Mouse (Mus musculus): ENCODE measurements at regions not wholly inside any gene's neighbourhood (a gene's known extent, or its start where the extent isn't known, plus 50 kb on each side); places are given as distances from the start of the nearest gene placed in this dataset.

- no peak overlapping the region for H3K27ac ChIP-seq (ENCODE audit: insufficient read depth, low read length)
- H3K27me3 ChIP-seq (ENCODE audit: control insufficient read depth, insufficient read depth, low read length) = no peaks in the 10 kb centered on the region
- no peak overlapping the region for H3K4me3 ChIP-seq (replicated peaks; ENCODE audit: insufficient read depth, low read depth, low read length)
- 83% methylated on average over 5 of the region's 5 CpGs for WGBS
- DNase-seq = no peak
- no peak for TF ChIP-seq CTCF (IDR thresholded peaks at IDR 0.05; ENCODE audit: borderline replicate concordance, insufficient read depth, low read depth, low read length)
- no peak for TF ChIP-seq POLR2A (IDR thresholded peaks at IDR 0.05; ENCODE audit: borderline replicate concordance, insufficient read depth, low read length)
- H3K4me1 ChIP-seq (ENCODE audit: control insufficient read depth, insufficient read depth, low read length) = no peaks in the 10 kb centered on the region
These were observed 222.8 kb downstream of the Rsl24d1 start for GRCm38 (mm10) chr9:73336039-73336438.

GRCm38 (mm10) chr9:73337045-73337740 is 224.0 kb downstream of the Rsl24d1 start:
- DNase-seq = no peak
- Histone ChIP-seq H3K4me3 (replicated peaks; ENCODE audit: insufficient read depth, low read depth, low read length) (no peak overlapping the region), H3K4me1 (ENCODE audit: control insufficient read depth, insufficient read depth, low read length) (no peaks in the 10 kb centered on the region), H3K27me3 (ENCODE audit: control insufficient read depth, insufficient read depth, low read length) (no peaks in the 10 kb centered on the region), H3K27ac (ENCODE audit: insufficient read depth, low read length) (no peak overlapping the region)
- 67% methylated on average over 2 of the region's 2 CpGs for whole genome bisulfite sequencing
- TF ChIP-seq POLR2A (IDR thresholded peaks at IDR 0.05; ENCODE audit: borderline replicate concordance, insufficient read depth, low read length) (no peak), CTCF (IDR thresholded peaks at IDR 0.05; ENCODE audit: borderline replicate concordance, insufficient read depth, low read depth, low read length) (no peak)

GRCm38 (mm10) chr9:73355876-73356275 is 242.7 kb downstream of the Rsl24d1 start:
- no peak overlapping the region for H3K4me3 ChIP-seq (replicated peaks; ENCODE audit: insufficient read depth, low read depth, low read length)
- DNase-seq = no peak
- WGBS = 65% methylated on average over 5 of the region's 5 CpGs
- H3K27ac ChIP-seq (ENCODE audit: insufficient read depth, low read length) = no peak overlapping the region
- H3K4me1 ChIP-seq (ENCODE audit: control insufficient read depth, insufficient read depth, low read length) = no peaks in the 10 kb centered on the region
- TF ChIP-seq POLR2A (IDR thresholded peaks at IDR 0.05; ENCODE audit: borderline replicate concordance, insufficient read depth, low read length) (no peak), CTCF (IDR thresholded peaks at IDR 0.05; ENCODE audit: borderline replicate concordance, insufficient read depth, low read depth, low read length) (no peak)
- no peaks in the 10 kb centered on the region for H3K27me3 ChIP-seq (ENCODE audit: control insufficient read depth, insufficient read depth, low read length)

GRCm38 (mm10) chr9:73358968-73359367 is 245.7 kb downstream of the Rsl24d1 start:
- WGBS = 96% methylated on average over 6 of the region's 6 CpGs
- no peak for DNase-seq
- H3K27ac ChIP-seq (ENCODE audit: insufficient read depth, low read length) = no peak overlapping the region
- TF ChIP-seq CTCF (IDR thresholded peaks at IDR 0.05; ENCODE audit: borderline replicate concordance, insufficient read depth, low read depth, low read length) = no peak
- no peak for TF ChIP-seq POLR2A (IDR thresholded peaks at IDR 0.05; ENCODE audit: borderline replicate concordance, insufficient read depth, low read length)
- H3K4me1 ChIP-seq (ENCODE audit: control insufficient read depth, insufficient read depth, low read length) = peaks cover 3% of the 10 kb centered on the region
- no peaks in the 10 kb centered on the region for H3K27me3 ChIP-seq (ENCODE audit: control insufficient read depth, insufficient read depth, low read length)
- H3K4me3 ChIP-seq (replicated peaks; ENCODE audit: insufficient read depth, low read depth, low read length) = no peak overlapping the region

- no peak overlapping the region for H3K27ac ChIP-seq (ENCODE audit: insufficient read depth, low read length)
- DNase-seq = no peak
- no peak overlapping the region for H3K4me3 ChIP-seq (replicated peaks; ENCODE audit: insufficient read depth, low read depth, low read length)
- 0 out of 2 replicates have a peak, but pooled peaks cover 5% of the 10 kb centered on the region for H3K4me1 ChIP-seq (ENCODE audit: control insufficient read depth, insufficient read depth, low read length)
- no peak for TF ChIP-seq POLR2A (IDR thresholded peaks at IDR 0.05; ENCODE audit: borderline replicate concordance, insufficient read depth, low read length)
- no peak for TF ChIP-seq CTCF (IDR thresholded peaks at IDR 0.05; ENCODE audit: borderline replicate concordance, insufficient read depth, low read depth, low read length)
- 92% methylated on average over 1 of the region's 1 CpGs for WGBS
- H3K27me3 ChIP-seq (ENCODE audit: control insufficient read depth, insufficient read depth, low read length) = no peaks in the 10 kb centered on the region
These were observed 267.5 kb downstream of the Rsl24d1 start for GRCm38 (mm10) chr9:73380768-73381167.

GRCm38 (mm10) chr9:73392036-73392435 is 278.8 kb downstream of the Rsl24d1 start:
- 68% methylated on average over 7 of the region's 7 CpGs for WGBS
- Histone ChIP-seq H3K27me3 (ENCODE audit: control insufficient read depth, insufficient read depth, low read length) (no peaks in the 10 kb centered on the region), H3K27ac (ENCODE audit: insufficient read depth, low read length) (no peak overlapping the region), H3K4me1 (ENCODE audit: control insufficient read depth, insufficient read depth, low read length) (no peaks in the 10 kb centered on the region), H3K4me3 (replicated peaks; ENCODE audit: insufficient read depth, low read depth, low read length) (no peak overlapping the region)
- TF ChIP-seq CTCF (IDR thresholded peaks at IDR 0.05; ENCODE audit: borderline replicate concordance, insufficient read depth, low read depth, low read length) (no peak), POLR2A (IDR thresholded peaks at IDR 0.05; ENCODE audit: borderline replicate concordance, insufficient read depth, low read length) (no peak)
- DNase-seq = no peak

GRCm38 (mm10) chr9:73413367-73413930 is 300.2 kb downstream of the Rsl24d1 start:
- H3K4me1 ChIP-seq (ENCODE audit: control insufficient read depth, insufficient read depth, low read length) = no peaks in the 10 kb centered on the region
- H3K4me3 ChIP-seq (replicated peaks; ENCODE audit: insufficient read depth, low read depth, low read length) = no peak overlapping the region
- H3K27me3 ChIP-seq (ENCODE audit: control insufficient read depth, insufficient read depth, low read length) = no peaks in the 10 kb centered on the region
- no peak for TF ChIP-seq CTCF (IDR thresholded peaks at IDR 0.05; ENCODE audit: borderline replicate concordance, insufficient read depth, low read depth, low read length)
- no peak for TF ChIP-seq POLR2A (IDR thresholded peaks at IDR 0.05; ENCODE audit: borderline replicate concordance, insufficient read depth, low read length)
- no peak overlapping the region for H3K27ac ChIP-seq (ENCODE audit: insufficient read depth, low read length)
- 54% methylated on average over 8 of the region's 8 CpGs for WGBS
- DNase-seq = no peak
